Mouse (Mus musculus) ES-CJ7 (cell line): ENCODE measurements around the gene Gng12.
A peak's percentile ranks its signal among the peaks of the same experiment; 100 is the strongest.
"Not testable (repeated sequence)": the region's sequence is repeated elsewhere in the genome, so short reads cannot be mapped to it uniquely, and the experiment has no call there.

Source experiments
- DNase-seq: peaks from one replicate; pipeline ENCODE4 v3.0.0; 2011; ENCODE audit warnings: low read depth, low spot score

Gene Gng12

GRCm38 (mm10) chr6:67027438-67028142 is 131.4 kb downstream of the Gng12 start:
- DNase-seq: no peak

- DNase-seq: peak; percentile 62
Observed at GRCm38 (mm10) chr6:67029312-67029950, 133.2 kb downstream of the Gng12 start.

GRCm38 (mm10) chr6:67029987-67030386 is 133.8 kb downstream of the Gng12 start:
- no peak for DNase-seq

- DNase-seq: peak; percentile 86
Observed at GRCm38 (mm10) chr6:67030416-67030815, 134.2 kb downstream of the Gng12 start.

GRCm38 (mm10) chr6:67030846-67031245 is 134.6 kb downstream of the Gng12 start:
- DNase-seq: no peak

- DNase-seq: not testable (repeated sequence)
Observed at GRCm38 (mm10) chr6:67032551-67032950, 136.4 kb downstream of the Gng12 start.

- not testable (repeated sequence) for DNase-seq
Observed at GRCm38 (mm10) chr6:67032972-67033371, 136.8 kb downstream of the Gng12 start.

GRCm38 (mm10) chr6:67033604-67034003 is 137.4 kb downstream of the Gng12 start:
- DNase-seq: no peak

- no peak for DNase-seq
Observed at GRCm38 (mm10) chr6:67034331-67035130, 138.3 kb downstream of the Gng12 start.

- no peak for DNase-seq
Observed at GRCm38 (mm10) chr6:67035388-67036299, 139.4 kb downstream of the Gng12 start.

- DNase-seq: peak; percentile 87
Observed at GRCm38 (mm10) chr6:67036356-67036811, 140.2 kb downstream of the Gng12 start.

- DNase-seq: peak; percentile 100
Observed at GRCm38 (mm10) chr6:67036837-67037628, 140.8 kb downstream of the Gng12 start, which contains the start of gene Gadd45a. Gene Gadd45a, minus strand, starts transcription at chr6:67037457.

GRCm38 (mm10) chr6:67038964-67039363 is 142.8 kb downstream of the Gng12 start:
- DNase-seq: peak; percentile 64

GRCm38 (mm10) chr6:67040904-67041410 is 144.8 kb downstream of the Gng12 start:
- no peak for DNase-seq

GRCm38 (mm10) chr6:67045424-67045823 is 149.2 kb downstream of the Gng12 start:
- DNase-seq: no peak

- no peak for DNase-seq
Observed at GRCm38 (mm10) chr6:67046937-67047336, 150.7 kb downstream of the Gng12 start.

GRCm38 (mm10) chr6:67048052-67048691 is 152.0 kb downstream of the Gng12 start:
- DNase-seq: no peak

GRCm38 (mm10) chr6:67048880-67049694 is 152.9 kb downstream of the Gng12 start:
- no peak for DNase-seq

- DNase-seq: no peak
Observed at GRCm38 (mm10) chr6:67049695-67050038, 153.5 kb downstream of the Gng12 start.
